Mouse (Mus musculus): ENCODE data around the gene Pgd. TPM values are rescaled to one million over a fixed set of nuclear protein-coding genes. Genes with fewer than 3 reads are reported as not detected.
A peak's percentile ranks its signal among the peaks of the same experiment; 100 is the strongest.
"Not testable (repeated sequence)": the region's sequence is repeated elsewhere in the genome, so short reads cannot be mapped to it uniquely, and the experiment has no call there.

Gene Pgd
- polyA plus RNA-seq, 1 experiment from 2014 or later: 96.4 TPM

- no peak overlapping the region for H3K9ac ChIP-seq
- H3K4me2 ChIP-seq: no peak overlapping the region
- H3K27ac ChIP-seq: no peak overlapping the region
- WGBS: 60% methylated on average over 4 of the region's 4 CpGs
- no peaks in the 10 kb centered on the region for H3K9me3 ChIP-seq (replicated peaks)
- H3K4me3 ChIP-seq: no peak overlapping the region
- ATAC-seq: no peak
- H3K36me3 ChIP-seq (ENCODE audit: poor library complexity, severe bottlenecking): peaks cover 89% of the 10 kb centered on the region
- no peaks in the 10 kb centered on the region for H3K4me1 ChIP-seq
- no peaks in the 10 kb centered on the region for H3K27me3 ChIP-seq
These were observed 13.0 kb upstream of the Pgd start for GRCm38 (mm10) chr4:149179573-149179972.

- WGBS: 85% methylated on average over 7 of the region's 7 CpGs
These were observed 12.6 kb upstream of the Pgd start for GRCm38 (mm10) chr4:149179160-149179559.

GRCm38 (mm10) chr4:149178328-149178727 lies 11.8 kb upstream of the Pgd start:
- no peak overlapping the region for H3K9ac ChIP-seq
- H3K27me3 ChIP-seq: no peaks in the 10 kb centered on the region
- no peaks in the 10 kb centered on the region for H3K9me3 ChIP-seq (replicated peaks)
- H3K4me2 ChIP-seq: no peak overlapping the region
- H3K27ac ChIP-seq: no peak overlapping the region
- 90% methylated on average over 7 of the region's 7 CpGs for WGBS
- no peak for ATAC-seq
- 0 out of 2 replicates have a peak, but pooled peaks cover under 1% of the 10 kb centered on the region for H3K4me1 ChIP-seq
- H3K36me3 ChIP-seq (ENCODE audit: poor library complexity, severe bottlenecking): peaks cover 77% of the 10 kb centered on the region
- no peak overlapping the region for H3K4me3 ChIP-seq

More at GRCm38 (mm10) chr4:149179160-149179559, 12.6 kb upstream of the Pgd start:
- Histone ChIP-seq H3K4me2 (no peak overlapping the region), H3K36me3 (ENCODE audit: poor library complexity, severe bottlenecking) (peaks cover 85% of the 10 kb centered on the region), H3K9me3 (replicated peaks) (no peaks in the 10 kb centered on the region), H3K27ac (no peak overlapping the region), H3K4me1 (no peaks in the 10 kb centered on the region), H3K9ac (no peak overlapping the region), H3K4me3 (no peak overlapping the region), H3K27me3 (no peaks in the 10 kb centered on the region)
- no peak for ATAC-seq

GRCm38 (mm10) chr4:149177046-149177445 lies 10.5 kb upstream of the Pgd start:
- H3K9me3 ChIP-seq (replicated peaks): no peaks in the 10 kb centered on the region
- no peak overlapping the region for H3K4me2 ChIP-seq
- H3K36me3 ChIP-seq (ENCODE audit: poor library complexity, severe bottlenecking): peaks cover 64% of the 10 kb centered on the region
- H3K4me1 ChIP-seq: 0 out of 2 replicates have a peak, but pooled peaks cover 4% of the 10 kb centered on the region
- ATAC-seq: no peak
- H3K4me3 ChIP-seq: no peak overlapping the region
- 45% methylated on average over 5 of the region's 5 CpGs for WGBS
- no peaks in the 10 kb centered on the region for H3K27me3 ChIP-seq
- H3K9ac ChIP-seq: no peak overlapping the region
- no peak overlapping the region for H3K27ac ChIP-seq

- Histone ChIP-seq H3K27ac (no peak overlapping the region), H3K36me3 (ENCODE audit: poor library complexity, severe bottlenecking) (peaks cover 60% of the 10 kb centered on the region), H3K9ac (no peak overlapping the region), H3K4me2 (no peak overlapping the region), H3K9me3 (replicated peaks) (no peaks in the 10 kb centered on the region), H3K27me3 (no peaks in the 10 kb centered on the region), H3K4me1 (0 out of 2 replicates have a peak, but pooled peaks cover 4% of the 10 kb centered on the region), H3K4me3 (no peak overlapping the region)
- WGBS: 85% methylated on average over 6 of the region's 6 CpGs
- no peak for ATAC-seq
These were observed 10.1 kb upstream of the Pgd start for GRCm38 (mm10) chr4:149176645-149177044.

GRCm38 (mm10) chr4:149173661-149174060 lies 7.1 kb upstream of the Pgd start:
- no peak overlapping the region for H3K4me2 ChIP-seq
- H3K4me1 ChIP-seq: 0 out of 2 replicates have a peak, but pooled peaks cover 4% of the 10 kb centered on the region
- peaks cover 30% of the 10 kb centered on the region for H3K36me3 ChIP-seq (ENCODE audit: poor library complexity, severe bottlenecking)
- ATAC-seq: no peak
- no peak overlapping the region for H3K9ac ChIP-seq
- H3K27ac ChIP-seq: no peak overlapping the region
- no peaks in the 10 kb centered on the region for H3K27me3 ChIP-seq
- WGBS: 87% methylated on average over 6 of the region's 6 CpGs
- no peaks in the 10 kb centered on the region for H3K9me3 ChIP-seq (replicated peaks)
- no peak overlapping the region for H3K4me3 ChIP-seq

GRCm38 (mm10) chr4:149172666-149173065 lies 6.1 kb upstream of the Pgd start:
- ATAC-seq: no peak
- 0 out of 2 replicates have a peak, but pooled peaks cover 4% of the 10 kb centered on the region for H3K4me1 ChIP-seq

GRCm38 (mm10) chr4:149172083-149172482 lies 5.5 kb upstream of the Pgd start:
- no peaks in the 10 kb centered on the region for H3K9me3 ChIP-seq (replicated peaks)
- no peak overlapping the region for H3K27ac ChIP-seq
- H3K4me3 ChIP-seq: no peak overlapping the region
- ATAC-seq: no peak
- H3K9ac ChIP-seq: no peak overlapping the region
- H3K4me1 ChIP-seq: peaks cover 6% of the 10 kb centered on the region; the same call in 1 of the 2 replicates
- H3K36me3 ChIP-seq (ENCODE audit: poor library complexity, severe bottlenecking): peaks cover 18% of the 10 kb centered on the region
- H3K27me3 ChIP-seq: no peaks in the 10 kb centered on the region
- H3K4me2 ChIP-seq: no peak overlapping the region
- 92% methylated on average over 5 of the region's 5 CpGs for WGBS

More at GRCm38 (mm10) chr4:149172666-149173065, 6.1 kb upstream of the Pgd start:
- peak overlapping the region; percentile 7; the same call in 1 of the 2 replicates for H3K27ac ChIP-seq
- no peak overlapping the region for H3K4me2 ChIP-seq
- H3K27me3 ChIP-seq: no peaks in the 10 kb centered on the region
- WGBS: 66% methylated on average over 2 of the region's 2 CpGs
- H3K9ac ChIP-seq: no peak overlapping the region
- peaks cover 22% of the 10 kb centered on the region for H3K36me3 ChIP-seq (ENCODE audit: poor library complexity, severe bottlenecking)
- no peak overlapping the region for H3K4me3 ChIP-seq
- H3K9me3 ChIP-seq (replicated peaks): no peaks in the 10 kb centered on the region

- Histone ChIP-seq H3K9me3 (replicated peaks) (no peaks in the 10 kb centered on the region), H3K4me2 (no peak overlapping the region), H3K27me3 (no peaks in the 10 kb centered on the region), H3K4me1 (peaks cover 8% of the 10 kb centered on the region; the same call in 1 of the 2 replicates), H3K27ac (no peak overlapping the region), H3K36me3 (ENCODE audit: poor library complexity, severe bottlenecking) (peaks cover 13% of the 10 kb centered on the region), H3K4me3 (no peak overlapping the region), H3K9ac (no peak overlapping the region)
- WGBS: 79% methylated on average over 5 of the region's 5 CpGs
- no peak for ATAC-seq
These were observed 5.0 kb upstream of the Pgd start for GRCm38 (mm10) chr4:149171581-149171981.

- ATAC-seq: no peak
- Histone ChIP-seq H3K4me3 (no peak overlapping the region), H3K4me2 (no peak overlapping the region), H3K9me3 (replicated peaks) (no peaks in the 10 kb centered on the region), H3K36me3 (ENCODE audit: poor library complexity, severe bottlenecking) (peaks cover 6% of the 10 kb centered on the region; the same call in 1 of the 2 replicates), H3K27ac (no peak overlapping the region), H3K27me3 (no peaks in the 10 kb centered on the region), H3K9ac (no peak overlapping the region), H3K4me1 (peaks cover 14% of the 10 kb centered on the region)
- WGBS: 76% methylated on average over 7 of the region's 7 CpGs
These were observed 3.9 kb upstream of the Pgd start for GRCm38 (mm10) chr4:149170394-149170931.

GRCm38 (mm10) chr4:149169926-149170325 lies 3.4 kb upstream of the Pgd start:
- not testable (repeated sequence) for H3K9me3 ChIP-seq (replicated peaks); H3K27ac ChIP-seq; H3K9ac ChIP-seq; ATAC-seq; H3K27me3 ChIP-seq; H3K4me2 ChIP-seq; H3K36me3 ChIP-seq (ENCODE audit: poor library complexity, severe bottlenecking); H3K4me3 ChIP-seq
- peaks cover 19% of the 10 kb centered on the region for H3K4me1 ChIP-seq
- 69% methylated on average over 7 of the region's 8 CpGs for WGBS

- no peak overlapping the region for H3K27ac ChIP-seq
- no peak overlapping the region for H3K9ac ChIP-seq
- no peak overlapping the region for H3K4me3 ChIP-seq
- H3K27me3 ChIP-seq: no peaks in the 10 kb centered on the region
- H3K9me3 ChIP-seq (replicated peaks): no peaks in the 10 kb centered on the region
- H3K4me1 ChIP-seq: peaks cover 19% of the 10 kb centered on the region
- 80% methylated on average over 2 of the region's 2 CpGs for WGBS
- no peak for ATAC-seq
- H3K36me3 ChIP-seq (ENCODE audit: poor library complexity, severe bottlenecking): peaks cover 9% of the 10 kb centered on the region; the same call in 1 of the 2 replicates
- peak overlapping the region; percentile 70; the same call in 1 of the 2 replicates for H3K4me2 ChIP-seq
These were observed 1.4 kb upstream of the Pgd start for GRCm38 (mm10) chr4:149168016-149168415.
